Mouse (Mus musculus): ENCODE data around the gene Iqgap2. TPM values are rescaled to one million over a fixed set of nuclear protein-coding genes. Genes with fewer than 3 reads are reported as not detected.

The Iqgap2 gene
- polyA plus RNA-seq, 1 experiment from 2014 or later: 3.9 TPM

- H3K4me3 ChIP-seq (ENCODE audit: control insufficient read depth in 1 of 2, insufficient read depth in 1 of 2, low read depth in 1 of 2, low read length in 2 of 2): no peak overlapping the region
- peaks cover 0 to 5% of the 10 kb centered on the region in 2 experiments; a peak in 2 of 4 replicates for H3K4me1 ChIP-seq (ENCODE audit: control insufficient read depth in 2 of 2, insufficient read depth in 2 of 2, low read length in 2 of 2)
- no peak overlapping the region for H3K4me2 ChIP-seq (ENCODE audit: low read length)
- H3K27ac ChIP-seq (replicated peaks in 1 of 2; ENCODE audit: control insufficient read depth in 1 of 2, insufficient read depth in 1 of 2, low read depth in 2 of 2, low read length in 2 of 2): no peak overlapping the region
- WGBS: 88% methylated on average over 10 of the region's 10 CpGs
- H3K9me3 ChIP-seq (ENCODE audit: control insufficient read depth, low read length): no peaks in the 10 kb centered on the region
- no peak overlapping the region for H3K9ac ChIP-seq (ENCODE audit: low read length)
- H3K36me3 ChIP-seq (ENCODE audit: control insufficient read depth, insufficient read depth, low read length): no peaks in the 10 kb centered on the region
- ATAC-seq (ENCODE audit: insufficient number of reproducible peaks, insufficient read depth, low FRiP score, low read depth): no peak
- no peaks in the 10 kb centered on the region for H3K27me3 ChIP-seq (ENCODE audit: control insufficient read depth, insufficient read depth, low read length)
These were observed 48.2 kb downstream of the Iqgap2 start for GRCm38 (mm10) chr13:95843411-95844026.

GRCm38 (mm10) chr13:95842803-95843202, 48.9 kb downstream of the Iqgap2 start:
- H3K36me3 ChIP-seq (ENCODE audit: control insufficient read depth, insufficient read depth, low read length): no peaks in the 10 kb centered on the region
- 40% methylated on average over 7 of the region's 7 CpGs for WGBS
- H3K9me3 ChIP-seq (ENCODE audit: control insufficient read depth, low read length): no peaks in the 10 kb centered on the region
- no peak overlapping the region for H3K9ac ChIP-seq (ENCODE audit: low read length)
- H3K4me3 ChIP-seq (ENCODE audit: control insufficient read depth in 1 of 2, insufficient read depth in 1 of 2, low read depth in 1 of 2, low read length in 2 of 2): no peak overlapping the region
- no peak overlapping the region for H3K27ac ChIP-seq (replicated peaks in 1 of 2; ENCODE audit: control insufficient read depth in 1 of 2, insufficient read depth in 1 of 2, low read depth in 2 of 2, low read length in 2 of 2)
- no peaks in the 10 kb centered on the region for H3K27me3 ChIP-seq (ENCODE audit: control insufficient read depth, insufficient read depth, low read length)
- H3K4me1 ChIP-seq (ENCODE audit: control insufficient read depth in 2 of 2, insufficient read depth in 2 of 2, low read length in 2 of 2): peaks cover 0 to 5% of the 10 kb centered on the region in 2 experiments; a peak in 2 of 4 replicates
- no peak for ATAC-seq (ENCODE audit: insufficient number of reproducible peaks, insufficient read depth, low FRiP score, low read depth)
- H3K4me2 ChIP-seq (ENCODE audit: low read length): no peak overlapping the region

GRCm38 (mm10) chr13:95841946-95842345, 49.8 kb downstream of the Iqgap2 start:
- no peak overlapping the region for H3K27ac ChIP-seq (replicated peaks in 1 of 2; ENCODE audit: control insufficient read depth in 1 of 2, insufficient read depth in 1 of 2, low read depth in 2 of 2, low read length in 2 of 2)
- H3K9ac ChIP-seq (ENCODE audit: low read length): no peak overlapping the region
- H3K27me3 ChIP-seq (ENCODE audit: control insufficient read depth, insufficient read depth, low read length): no peaks in the 10 kb centered on the region
- ATAC-seq (ENCODE audit: insufficient number of reproducible peaks, insufficient read depth, low FRiP score, low read depth): no peak
- 86% methylated on average over 1 of the region's 1 CpGs for WGBS
- H3K36me3 ChIP-seq (ENCODE audit: control insufficient read depth, insufficient read depth, low read length): no peaks in the 10 kb centered on the region
- H3K4me1 ChIP-seq (ENCODE audit: control insufficient read depth in 2 of 2, insufficient read depth in 2 of 2, low read length in 2 of 2): peaks cover 0 to 5% of the 10 kb centered on the region in 2 experiments; a peak in 2 of 4 replicates
- H3K4me2 ChIP-seq (ENCODE audit: low read length): no peak overlapping the region
- H3K4me3 ChIP-seq (ENCODE audit: control insufficient read depth in 1 of 2, insufficient read depth in 1 of 2, low read depth in 1 of 2, low read length in 2 of 2): no peak overlapping the region
- no peaks in the 10 kb centered on the region for H3K9me3 ChIP-seq (ENCODE audit: control insufficient read depth, low read length)

DNA sequence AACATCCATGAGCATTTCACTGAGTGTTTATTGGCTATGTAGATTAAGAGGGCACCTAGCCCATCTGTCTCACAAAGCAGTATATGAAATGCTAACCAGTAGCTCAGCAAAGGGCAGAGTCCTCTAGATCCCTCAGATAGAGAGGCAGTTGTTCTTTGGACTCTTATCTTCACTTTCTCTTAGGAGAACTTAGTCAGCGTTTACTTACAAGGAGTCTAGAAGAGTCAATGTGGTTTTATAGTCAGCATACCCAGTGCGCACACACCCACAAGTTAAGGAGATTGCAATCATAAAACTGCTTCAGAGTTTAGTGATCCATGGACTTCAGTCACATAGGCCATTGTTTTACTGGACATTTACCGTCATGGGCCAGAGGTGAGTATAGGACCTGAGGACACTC, 54.8 kb downstream of the Iqgap2 start:
- WGBS: 88% methylated on average over 3 of the region's 3 CpGs
- H3K9ac ChIP-seq (ENCODE audit: low read length): no peak overlapping the region
- no peaks in the 10 kb centered on the region for H3K36me3 ChIP-seq (ENCODE audit: control insufficient read depth, insufficient read depth, low read length)
- H3K27me3 ChIP-seq (ENCODE audit: control insufficient read depth, insufficient read depth, low read length): no peaks in the 10 kb centered on the region
- H3K27ac ChIP-seq (replicated peaks in 1 of 2; ENCODE audit: control insufficient read depth in 1 of 2, insufficient read depth in 1 of 2, low read depth in 2 of 2, low read length in 2 of 2): no peak overlapping the region
- no peaks in the 10 kb centered on the region for H3K9me3 ChIP-seq (ENCODE audit: control insufficient read depth, low read length)
- no peaks in the 10 kb centered on the region for H3K4me1 ChIP-seq (ENCODE audit: control insufficient read depth in 2 of 2, insufficient read depth in 2 of 2, low read length in 2 of 2)
- H3K4me2 ChIP-seq (ENCODE audit: low read length): no peak overlapping the region
- no peak overlapping the region for H3K4me3 ChIP-seq (ENCODE audit: control insufficient read depth in 1 of 2, insufficient read depth in 1 of 2, low read depth in 1 of 2, low read length in 2 of 2)
- ATAC-seq (ENCODE audit: insufficient number of reproducible peaks, insufficient read depth, low FRiP score, low read depth): no peak

GRCm38 (mm10) chr13:95833473-95833872, 58.2 kb downstream of the Iqgap2 start:
- Histone ChIP-seq H3K36me3 (ENCODE audit: control insufficient read depth, insufficient read depth, low read length) (no peaks in the 10 kb centered on the region), H3K27ac (replicated peaks in 1 of 2; ENCODE audit: control insufficient read depth in 1 of 2, insufficient read depth in 1 of 2, low read depth in 2 of 2, low read length in 2 of 2) (no peak overlapping the region), H3K9ac (ENCODE audit: low read length) (no peak overlapping the region), H3K4me1 (ENCODE audit: control insufficient read depth in 2 of 2, insufficient read depth in 2 of 2, low read length in 2 of 2) (no peaks in the 10 kb centered on the region), H3K27me3 (ENCODE audit: control insufficient read depth, insufficient read depth, low read length) (no peaks in the 10 kb centered on the region), H3K9me3 (ENCODE audit: control insufficient read depth, low read length) (no peaks in the 10 kb centered on the region), H3K4me3 (ENCODE audit: control insufficient read depth in 1 of 2, insufficient read depth in 1 of 2, low read depth in 1 of 2, low read length in 2 of 2) (no peak overlapping the region), H3K4me2 (ENCODE audit: low read length) (no peak overlapping the region)
- ATAC-seq (ENCODE audit: insufficient number of reproducible peaks, insufficient read depth, low FRiP score, low read depth): no peak
- 92% methylated on average over 6 of the region's 6 CpGs for WGBS

- H3K4me1 ChIP-seq (ENCODE audit: control insufficient read depth in 2 of 2, insufficient read depth in 2 of 2, low read length in 2 of 2): no peaks in the 10 kb centered on the region
- no peaks in the 10 kb centered on the region for H3K9me3 ChIP-seq (ENCODE audit: control insufficient read depth, low read length)
- H3K9ac ChIP-seq (ENCODE audit: low read length): no peak overlapping the region
- ATAC-seq (ENCODE audit: insufficient number of reproducible peaks, insufficient read depth, low FRiP score, low read depth): no peak
- H3K27me3 ChIP-seq (ENCODE audit: control insufficient read depth, insufficient read depth, low read length): no peaks in the 10 kb centered on the region
- no peak overlapping the region for H3K4me3 ChIP-seq (ENCODE audit: control insufficient read depth in 1 of 2, insufficient read depth in 1 of 2, low read depth in 1 of 2, low read length in 2 of 2)
- H3K27ac ChIP-seq (replicated peaks in 1 of 2; ENCODE audit: control insufficient read depth in 1 of 2, insufficient read depth in 1 of 2, low read depth in 2 of 2, low read length in 2 of 2): no peak overlapping the region
- no peak overlapping the region for H3K4me2 ChIP-seq (ENCODE audit: low read length)
- no peaks in the 10 kb centered on the region for H3K36me3 ChIP-seq (ENCODE audit: control insufficient read depth, insufficient read depth, low read length)
- 69% methylated on average over 3 of the region's 3 CpGs for WGBS
These were observed 59.0 kb downstream of the Iqgap2 start for GRCm38 (mm10) chr13:95832712-95833111.

DNA sequence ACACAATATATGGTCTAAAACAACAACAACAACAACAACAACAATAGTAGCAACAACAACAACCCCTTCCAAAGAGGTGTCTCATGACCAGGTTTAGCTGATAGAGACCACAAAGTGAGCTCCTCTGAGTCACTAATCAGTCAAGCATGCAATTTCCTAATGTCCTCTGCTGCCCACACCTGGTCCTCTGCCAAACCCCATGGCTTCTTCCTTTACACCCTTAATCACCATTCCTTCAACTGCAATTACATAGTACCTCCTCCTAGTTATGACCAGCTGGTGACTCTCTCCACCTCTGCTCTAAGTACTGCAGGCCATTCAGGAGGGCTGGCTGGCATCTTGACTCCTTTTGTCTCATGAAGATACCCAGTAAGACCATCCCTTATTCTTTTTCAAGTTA, 60.0 kb downstream of the Iqgap2 start:
- no peak overlapping the region for H3K4me2 ChIP-seq (ENCODE audit: low read length)

More for the DNA sequence above, 60.0 kb downstream of the Iqgap2 start:
- Histone ChIP-seq H3K36me3 (ENCODE audit: control insufficient read depth, insufficient read depth, low read length) (no peaks in the 10 kb centered on the region), H3K9me3 (ENCODE audit: control insufficient read depth, low read length) (no peaks in the 10 kb centered on the region), H3K9ac (ENCODE audit: low read length) (no peak overlapping the region), H3K4me1 (ENCODE audit: control insufficient read depth in 2 of 2, insufficient read depth in 2 of 2, low read length in 2 of 2) (peaks cover 0 to 3% of the 10 kb centered on the region in 2 experiments; a peak in 1 of 4 replicates), H3K4me3 (ENCODE audit: control insufficient read depth in 1 of 2, insufficient read depth in 1 of 2, low read depth in 1 of 2, low read length in 2 of 2) (no peak overlapping the region), H3K27ac (replicated peaks in 1 of 2; ENCODE audit: control insufficient read depth in 1 of 2, insufficient read depth in 1 of 2, low read depth in 2 of 2, low read length in 2 of 2) (no peak overlapping the region), H3K27me3 (ENCODE audit: control insufficient read depth, insufficient read depth, low read length) (no peaks in the 10 kb centered on the region)
- ATAC-seq (ENCODE audit: insufficient number of reproducible peaks, insufficient read depth, low FRiP score, low read depth): no peak
